Mouse (Mus musculus) CH12.LX (cell line): ENCODE measurements around the gene Gm20388. TPM values are rescaled to one million over a fixed set of nuclear protein-coding genes. Genes with fewer than 3 reads are reported as not detected.

ENCODE experiments used
- DNase-seq: peaks from one replicate; pipeline ENCODE4 v3.0.0-alpha.2; 2013; ENCODE audit errors: extremely low read depth
- H3K27ac ChIP-seq: 2 replicates; pipeline ENCODE4 v1.5.1; 2012; ENCODE audit warnings: low read depth, mild to moderate bottlenecking, control low read depth, moderate library complexity; ENCODE audit not compliant: insufficient read depth
- H3K27me3 ChIP-seq: replicated peaks from 2 replicates; pipeline ENCODE3; 2012; ENCODE audit warnings: inconsistent platforms
- H3K36me3 ChIP-seq, 2 experiments: replicated peaks in 1 of 2; 2 replicates each; pipeline versions ENCODE3 to v1.6.1; 2012; ENCODE audit warnings: inconsistent platforms in 1 of 2, low read length in 1 of 2, mild to moderate bottlenecking in 1 of 2, mixed read lengths in 1 of 2, moderate library complexity in 1 of 2; ENCODE audit not compliant: control insufficient read depth in 1 of 2, insufficient read depth in 1 of 2
- H3K4me1 ChIP-seq, 2 experiments: 2 replicates each; pipeline ENCODE4 v1.6.1; 2012; ENCODE audit warnings: inconsistent platforms in 1 of 2, moderate library complexity in 1 of 2; ENCODE audit not compliant: insufficient read depth in 2 of 2, control insufficient read depth in 1 of 2
- H3K4me2 ChIP-seq: 2 replicates; pipeline ENCODE4 v1.6.1; 2012; ENCODE audit warnings: low read depth, mild to moderate bottlenecking, control low read depth; ENCODE audit not compliant: poor library complexity, insufficient read depth, severe bottlenecking
- H3K4me3 ChIP-seq, 3 experiments: fragments of 150-350 bp in 1 of 3; sonication (generic) in 1 of 3; replicated peaks in 1 of 3; 2 replicates each; pipeline versions ENCODE3 to v1.5.1; 2011 to 2012; ENCODE audit warnings: low read depth in 2 of 3, low read length in 2 of 3, mild to moderate bottlenecking in 2 of 3, moderate library complexity in 2 of 3, control low read depth in 1 of 3, improper control_type of control experiment in 1 of 3, inconsistent platforms in 1 of 3, mixed read lengths in 1 of 3; ENCODE audit not compliant: poor library complexity in 1 of 3
- H3K79me2 ChIP-seq: replicated peaks from 2 replicates; pipeline ENCODE4 v1.6.1; 2012; ENCODE audit warnings: mild to moderate bottlenecking, moderate library complexity; ENCODE audit not compliant: control insufficient read depth, poor library complexity, insufficient read depth, severe bottlenecking; ENCODE audit errors: extremely low read depth
- H3K9ac ChIP-seq: 2 replicates; pipeline ENCODE4 v1.6.1; 2012; ENCODE audit warnings: low read depth, mild to moderate bottlenecking, control low read depth, moderate library complexity; ENCODE audit not compliant: insufficient read depth
- H3K9me3 ChIP-seq: replicated peaks from 2 replicates; pipeline ENCODE3; 2012; ENCODE audit warnings: low read length, inconsistent platforms, mixed read lengths
- BHLHE40 ChIP-seq: IDR thresholded peaks from 2 replicates; pipeline ENCODE4 v1.6.1; 2011; ENCODE audit warnings: mild to moderate bottlenecking, low read depth, low read length, improper control_type of control experiment
- CHD1 ChIP-seq: IDR thresholded peaks from 2 replicates; pipeline ENCODE4 v1.6.1; 2012; ENCODE audit warnings: low read depth, low read length, improper control_type of control experiment, inconsistent platforms
- E2F4 ChIP-seq: IDR thresholded peaks from 2 replicates; pipeline ENCODE4 v1.6.1; 2011; ENCODE audit warnings: low read depth, low read length, improper control_type of control experiment; ENCODE audit not compliant: insufficient replicate concordance
- ELF1 ChIP-seq: IDR thresholded peaks from 2 replicates; pipeline ENCODE4 v1.6.1; 2014; ENCODE audit warnings: low read depth, mild to moderate bottlenecking, inconsistent platforms, low read length, improper control_type of control experiment
- HCFC1 ChIP-seq: IDR thresholded peaks from 2 replicates; pipeline ENCODE4 v1.6.1; 2012; ENCODE audit warnings: low read depth, mild to moderate bottlenecking, inconsistent platforms, low read length, improper control_type of control experiment
- JUND ChIP-seq: conservative IDR thresholded peaks from 2 replicates; pipeline ENCODE4 v1.6.1; 2011; ENCODE audit warnings: low read depth, low read length, improper control_type of control experiment
- MAZ ChIP-seq: IDR thresholded peaks from 2 replicates; pipeline ENCODE4 v1.6.1; 2012; ENCODE audit warnings: low read depth, mild to moderate bottlenecking, inconsistent platforms, low read length, improper control_type of control experiment, moderate library complexity
- MEF2A ChIP-seq: IDR thresholded peaks from 2 replicates; pipeline ENCODE4 v1.6.1; 2014; ENCODE audit warnings: low read depth, mild to moderate bottlenecking, inconsistent platforms, low read length, improper control_type of control experiment, borderline replicate concordance
- MXI1 ChIP-seq: IDR thresholded peaks from 2 replicates; pipeline ENCODE4 v1.6.1; 2011; ENCODE audit warnings: mild to moderate bottlenecking, low read depth, low read length, improper control_type of control experiment
- RAD21 ChIP-seq: IDR thresholded peaks from 2 replicates; pipeline ENCODE4 v1.6.1; 2011; ENCODE audit warnings: low read depth, mild to moderate bottlenecking, low read length, improper control_type of control experiment, moderate library complexity
- SIN3A ChIP-seq: IDR thresholded peaks from 2 replicates; pipeline ENCODE4 v1.6.1; 2012; ENCODE audit warnings: low read length, improper control_type of control experiment, inconsistent platforms
- TBP ChIP-seq: conservative IDR thresholded peaks from 2 replicates; pipeline ENCODE4 v1.6.1; 2011; ENCODE audit warnings: low read depth, low read length, improper control_type of control experiment
- TCF12 ChIP-seq: IDR thresholded peaks from 2 replicates; pipeline ENCODE4 v1.6.1; 2014; ENCODE audit warnings: low read depth, mild to moderate bottlenecking, inconsistent platforms, low read length, improper control_type of control experiment
- USF2 ChIP-seq: conservative IDR thresholded peaks from 2 replicates; pipeline ENCODE4 v1.6.1; 2011; ENCODE audit warnings: low read depth, low read length, improper control_type of control experiment
- ZMIZ1 ChIP-seq: IDR thresholded peaks from 2 replicates; pipeline ENCODE4 v1.6.1; 2012; ENCODE audit warnings: low read depth, mild to moderate bottlenecking, inconsistent platforms, low read length, improper control_type of control experiment
- dilution Hi-C: fragments of 300-500 bp; cut with MboI; formaldehyde crosslinking; loops from 2 replicates; pipeline ENCODE4 v1.14.3; 2020; ENCODE audit warnings: low sequenced_read_pairs; ENCODE audit not compliant: extremely low pct_unique_long_range_greater_than_20kb, extremely low pct_ligation_motif_present
- in situ Hi-C: fragments of 300-500 bp; cut with MboI; formaldehyde crosslinking; loops from 3 replicates; pipeline ENCODE4 v1.14.3; 2019; ENCODE audit warnings: low sequenced_read_pairs, low pct_ligation_motif_present, low pct_unique_long_range_greater_than_20kb, mixed read lengths
- polyA plus RNA-seq: library from polyadenylated mRNA; unstranded; fragments of >175 nt; gene quantifications from 2 replicates; pipeline ENCODE4 v1.2.1, GENCODE M21; 2012; ENCODE audit warnings: low read depth; ENCODE audit not compliant: insufficient read length
- total RNA-seq, 2 experiments: library from RNA; depleted of rRNA; stranded (reverse); fragments of 300-350 nt in 1 of 2; fragments of >200 nt in 1 of 2; gene quantifications; 2 replicates each; pipeline ENCODE4 v1.2.3; 2012 to 2014

Gene Gm20388
- total and polyA plus RNA-seq, 3 experiments, result 14.8 to 26.3 (median 22.2) TPM

DNA sequence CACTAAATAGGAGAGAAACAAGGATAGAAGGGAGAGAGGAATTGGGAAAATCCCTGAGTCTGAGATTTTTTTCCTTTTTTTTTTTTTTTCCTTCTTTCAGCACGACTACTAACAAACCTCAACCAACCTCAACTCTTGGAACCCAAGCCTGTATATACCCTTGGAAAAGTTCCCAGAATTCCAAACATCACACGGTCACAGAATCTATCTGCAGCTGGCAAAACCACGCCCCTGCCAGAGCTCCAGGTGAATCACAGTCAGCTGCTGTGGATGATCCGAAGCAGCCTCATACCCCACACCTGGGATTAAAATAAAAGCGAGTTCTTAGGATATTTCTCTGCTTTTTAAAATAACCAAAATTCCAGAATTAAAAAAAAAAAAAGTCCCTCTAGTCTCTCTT, 2431.7 kb downstream of the Gm20388 start:
- peaks cover 2% of the 10 kb centered on the region for H3K27me3 ChIP-seq
- no peak overlapping the region for H3K9ac ChIP-seq
- H3K79me2 ChIP-seq, result no peaks in the 10 kb centered on the region
- no peak overlapping the region for H3K27ac ChIP-seq
- DNase-seq, result no peak
- H3K4me1 ChIP-seq, result peaks cover 8 to 29% of the 10 kb centered on the region in 2 experiments
- dilution Hi-C loops (no loop called here), in situ Hi-C loops (no loop called here)
- H3K9me3 ChIP-seq, result peaks cover 2% of the 10 kb centered on the region
- no peak overlapping the region for H3K4me3 ChIP-seq
- no peak overlapping the region for H3K4me2 ChIP-seq
- TF ChIP-seq MEF2A (no peak), E2F4 (no peak), USF2 (no peak), SIN3A (no peak), TCF12 (no peak), HCFC1 (no peak), JUND (no peak), CHD1 (no peak), ELF1 (no peak), TBP (no peak), RAD21 (no peak), BHLHE40 (no peak), MXI1 (no peak)
- H3K36me3 ChIP-seq, result peaks cover 12 to 23% of the 10 kb centered on the region in 2 experiments

DNA sequence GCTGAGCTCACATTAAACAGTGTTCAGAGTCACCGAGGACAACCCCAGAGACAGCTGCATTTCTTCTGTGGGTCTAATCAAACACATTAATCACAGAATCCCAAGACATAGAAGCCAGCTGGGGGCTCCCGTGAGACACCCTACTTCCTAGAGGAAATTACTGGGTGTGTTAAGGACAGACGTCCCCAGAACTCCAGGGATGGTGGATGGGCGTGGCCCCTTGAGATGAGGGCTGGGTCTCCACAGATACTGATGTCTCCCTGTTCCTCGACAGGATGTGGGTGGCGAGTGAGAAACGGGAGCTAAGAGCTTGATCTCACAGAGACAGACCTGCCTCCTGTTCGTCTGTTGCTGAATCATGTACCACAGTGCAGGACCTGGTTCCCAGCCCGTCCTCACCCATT, 2432.2 kb downstream of the Gm20388 start:
- dilution Hi-C loops, result no loop called here
- in situ Hi-C loops, result no loop called here
- DNase-seq, result no peak
- Histone ChIP-seq H3K27me3 (peaks cover 2% of the 10 kb centered on the region), H3K9me3 (peaks cover 2% of the 10 kb centered on the region), H3K79me2 (no peaks in the 10 kb centered on the region), H3K36me3 (peaks cover 7 to 19% of the 10 kb centered on the region in 2 experiments), H3K4me3 (no peak overlapping the region), H3K9ac (no peak overlapping the region), H3K4me1 (peaks cover 8 to 29% of the 10 kb centered on the region in 2 experiments), H3K27ac (no peak overlapping the region), H3K4me2 (no peak overlapping the region)
- TF ChIP-seq MAZ, result no peak
- TF ChIP-seq SIN3A, result 0 out of 2 replicates have a peak, but pooled peaks have one; percentile 14

DNA sequence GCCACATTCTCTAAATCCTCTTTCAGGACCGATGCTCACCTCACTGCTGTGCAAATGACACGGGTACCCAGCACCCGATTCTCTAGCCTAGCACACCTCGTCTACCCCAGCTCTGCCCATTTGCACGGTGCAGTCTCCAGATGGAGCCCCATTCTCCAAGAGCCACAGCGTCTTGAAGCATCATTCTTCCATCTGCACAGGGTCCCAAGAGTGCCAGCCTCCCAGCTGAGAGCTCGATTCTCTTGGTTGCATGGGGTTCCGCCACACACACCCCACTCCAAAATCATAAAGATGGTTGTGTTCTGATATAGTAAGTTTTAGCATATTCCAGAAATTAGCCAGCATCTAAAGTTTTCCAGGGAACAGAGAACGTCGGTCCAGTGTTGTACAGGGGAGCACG, 2432.7 kb downstream of the Gm20388 start:
- Histone ChIP-seq H3K4me2 (peak overlapping the region; percentile 26; the same call in 1 of the 2 replicates), H3K9me3 (peaks cover 2% of the 10 kb centered on the region), H3K79me2 (no peaks in the 10 kb centered on the region), H3K36me3 (peaks cover 2 to 13% of the 10 kb centered on the region in 2 experiments), H3K27ac (no peak overlapping the region), H3K4me1 (peaks cover 8 to 29% of the 10 kb centered on the region in 2 experiments), H3K4me3 (peak overlapping the region in 1 of 3 experiments; percentile 14), H3K9ac (no peak overlapping the region), H3K27me3 (peaks cover 2% of the 10 kb centered on the region)
- dilution Hi-C loops, result no loop called here
- no peak for DNase-seq
- TF ChIP-seq ZMIZ1 (no peak), E2F4 (no peak)
- in situ Hi-C loops, result no loop called here
